Mouse (Mus musculus): ENCODE measurements at regions not wholly inside any gene's neighbourhood (a gene's known extent, or its start where the extent isn't known, plus 50 kb on each side); places are given as distances from the start of the nearest gene placed in this dataset.

GRCm38 (mm10) chr1:120667776-120668175, 65.6 kb downstream of the En1 start:
- DNase-seq (ENCODE audit: low spot score) (no peak), ATAC-seq (replicated peaks; ENCODE audit: insufficient number of reproducible peaks, low FRiP score, low TSS enrichment, low read depth) (no peak)
- Histone ChIP-seq H3K27me3 (ENCODE audit: control insufficient read depth, insufficient read depth, low read length) (no peaks in the 10 kb centered on the region), H3K36me3 (replicated peaks; ENCODE audit: control insufficient read depth, insufficient read depth, low read depth, low read length) (no peaks in the 10 kb centered on the region), H3K9me3 (replicated peaks; ENCODE audit: control insufficient read depth, low read length) (no peaks in the 10 kb centered on the region), H3K4me2 (ENCODE audit: low read depth, low read length) (no peak overlapping the region), H3K4me1 (ENCODE audit: control insufficient read depth, insufficient read depth, low read length) (no peaks in the 10 kb centered on the region), H3K9ac (replicated peaks; ENCODE audit: low read length) (no peak overlapping the region), H3K4me3 (ENCODE audit: low read depth, low read length) (no peak overlapping the region), H3K27ac (replicated peaks; ENCODE audit: low read depth, low read length) (no peak overlapping the region)
- 70% methylated on average over 1 of the region's 1 CpGs for WGBS

DNA sequence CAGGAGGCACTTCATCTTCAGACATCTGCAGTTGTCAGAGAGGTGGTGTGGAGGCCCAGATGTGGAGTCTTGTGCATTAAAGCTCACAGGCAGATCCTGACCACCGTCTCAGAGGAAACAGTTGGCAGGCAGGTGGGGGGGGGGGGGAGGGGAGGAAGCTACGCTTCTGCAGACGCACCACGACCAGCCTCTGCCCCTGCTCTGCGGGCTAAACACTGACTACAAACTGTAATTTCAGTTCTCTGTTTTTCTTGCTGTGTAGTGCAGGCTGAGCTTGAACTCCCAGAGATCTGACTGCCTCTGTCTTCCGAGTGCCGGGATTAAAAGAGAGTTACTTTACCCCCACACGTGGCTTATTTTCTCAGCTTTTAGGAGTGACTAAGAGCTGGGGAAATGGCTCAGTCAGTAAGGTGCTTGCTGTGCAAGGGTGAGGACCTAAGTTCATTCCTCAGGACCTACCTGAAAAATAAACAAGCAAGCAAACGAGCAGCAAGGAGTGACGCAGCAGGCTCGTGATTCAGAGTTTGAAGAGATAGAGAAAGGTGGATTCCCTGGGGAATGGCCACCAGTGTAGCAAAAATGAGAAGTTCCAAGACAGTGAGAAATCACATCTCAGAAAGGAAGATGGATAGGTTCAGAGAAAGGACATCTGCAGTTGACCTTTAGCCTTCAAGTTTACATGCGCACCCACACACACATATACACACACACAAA, 81.5 kb downstream of the En1 start:
- H3K4me1 ChIP-seq (ENCODE audit: control insufficient read depth, insufficient read depth, low read length), result no peaks in the 10 kb centered on the region
- 63% methylated on average over 11 of the region's 12 CpGs for WGBS
- no peak overlapping the region for H3K27ac ChIP-seq (replicated peaks; ENCODE audit: low read depth, low read length)
- no peaks in the 10 kb centered on the region for H3K36me3 ChIP-seq (replicated peaks; ENCODE audit: control insufficient read depth, insufficient read depth, low read depth, low read length)
- no peaks in the 10 kb centered on the region for H3K9me3 ChIP-seq (replicated peaks; ENCODE audit: control insufficient read depth, low read length)
- ATAC-seq (replicated peaks; ENCODE audit: insufficient number of reproducible peaks, low FRiP score, low TSS enrichment, low read depth), result no peak
- no peak overlapping the region for H3K9ac ChIP-seq (replicated peaks; ENCODE audit: low read length)
- DNase-seq (ENCODE audit: low spot score), result no peak
- H3K27me3 ChIP-seq (ENCODE audit: control insufficient read depth, insufficient read depth, low read length), result no peaks in the 10 kb centered on the region
- no peak overlapping the region for H3K4me2 ChIP-seq (ENCODE audit: low read depth, low read length)
- no peak overlapping the region for H3K4me3 ChIP-seq (ENCODE audit: low read depth, low read length)

DNA sequence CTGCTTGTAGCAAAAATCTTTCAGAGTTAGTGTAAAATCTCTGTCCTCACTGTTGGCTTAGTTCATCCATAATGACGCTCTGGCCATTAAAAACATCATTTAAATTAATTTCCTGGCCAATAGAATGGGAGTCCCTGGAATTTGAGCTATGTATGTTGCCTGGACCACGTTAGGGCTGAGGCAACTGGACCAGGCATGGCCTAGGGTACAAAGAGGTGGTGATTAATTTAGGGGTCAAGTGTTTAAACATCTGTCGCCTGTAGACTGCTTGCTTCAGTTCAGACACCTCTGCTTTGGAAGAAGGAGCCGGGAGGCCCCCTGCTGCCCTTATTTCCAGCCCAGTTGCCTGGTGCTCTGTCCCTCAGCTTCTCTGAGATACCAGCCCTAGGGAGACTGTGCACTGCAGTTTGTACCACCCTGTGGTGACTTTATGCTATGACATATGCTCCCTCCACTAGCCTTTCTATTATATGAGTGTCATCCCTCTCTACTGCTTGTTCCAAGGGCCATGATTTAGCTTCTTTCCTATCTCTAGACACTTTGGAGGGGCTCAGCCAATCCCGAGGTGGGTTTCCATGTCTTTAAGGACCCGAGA, 83.5 kb downstream of the En1 start:
- Histone ChIP-seq H3K4me1 (ENCODE audit: control insufficient read depth, insufficient read depth, low read length) (no peaks in the 10 kb centered on the region), H3K9ac (replicated peaks; ENCODE audit: low read length) (no peak overlapping the region), H3K4me3 (ENCODE audit: low read depth, low read length) (no peak overlapping the region), H3K27ac (replicated peaks; ENCODE audit: low read depth, low read length) (no peak overlapping the region), H3K4me2 (ENCODE audit: low read depth, low read length) (no peak overlapping the region), H3K27me3 (ENCODE audit: control insufficient read depth, insufficient read depth, low read length) (no peaks in the 10 kb centered on the region), H3K36me3 (replicated peaks; ENCODE audit: control insufficient read depth, insufficient read depth, low read depth, low read length) (no peaks in the 10 kb centered on the region), H3K9me3 (replicated peaks; ENCODE audit: control insufficient read depth, low read length) (no peaks in the 10 kb centered on the region)
- ATAC-seq (replicated peaks; ENCODE audit: insufficient number of reproducible peaks, low FRiP score, low TSS enrichment, low read depth), result peak; percentile 49; the same call in 1 of the 2 replicates
- WGBS, result 45% methylated on average over 6 of the region's 6 CpGs
- DNase-seq (ENCODE audit: low spot score), result peak; percentile 19

DNA sequence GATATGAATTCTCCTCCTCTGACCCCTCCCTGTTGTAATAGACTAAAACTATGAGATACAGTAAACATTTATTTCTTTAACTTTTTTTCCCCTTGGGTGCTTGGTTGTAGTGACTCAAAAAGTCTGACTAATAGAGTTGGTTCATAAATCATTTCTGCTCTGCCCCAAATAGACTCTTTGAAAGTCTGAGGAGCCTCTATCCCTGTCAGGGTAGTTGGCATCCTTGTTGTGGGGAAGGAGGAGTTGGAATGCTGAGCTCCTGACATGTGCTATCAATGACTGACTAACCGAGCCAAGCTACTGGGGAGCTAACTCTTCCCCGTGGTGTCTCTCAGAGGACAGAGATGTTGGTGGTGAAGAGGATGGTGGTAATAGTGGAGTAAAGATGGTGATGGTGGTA, 89.4 kb downstream of the En1 start:
- DNase-seq (ENCODE audit: low spot score), result no peak
- H3K9ac ChIP-seq (replicated peaks; ENCODE audit: low read length), result no peak overlapping the region
- H3K4me1 ChIP-seq (ENCODE audit: control insufficient read depth, insufficient read depth, low read length), result no peaks in the 10 kb centered on the region
- ATAC-seq (replicated peaks; ENCODE audit: insufficient number of reproducible peaks, low FRiP score, low TSS enrichment, low read depth), result no peak
- H3K4me3 ChIP-seq (ENCODE audit: low read depth, low read length), result no peak overlapping the region
- H3K9me3 ChIP-seq (replicated peaks; ENCODE audit: control insufficient read depth, low read length), result no peaks in the 10 kb centered on the region
- H3K27me3 ChIP-seq (ENCODE audit: control insufficient read depth, insufficient read depth, low read length), result no peaks in the 10 kb centered on the region
- H3K27ac ChIP-seq (replicated peaks; ENCODE audit: low read depth, low read length), result no peak overlapping the region
- whole genome bisulfite sequencing, result 85% methylated on average over 2 of the region's 2 CpGs
- H3K36me3 ChIP-seq (replicated peaks; ENCODE audit: control insufficient read depth, insufficient read depth, low read depth, low read length), result no peaks in the 10 kb centered on the region
- H3K4me2 ChIP-seq (ENCODE audit: low read depth, low read length), result no peak overlapping the region

DNA sequence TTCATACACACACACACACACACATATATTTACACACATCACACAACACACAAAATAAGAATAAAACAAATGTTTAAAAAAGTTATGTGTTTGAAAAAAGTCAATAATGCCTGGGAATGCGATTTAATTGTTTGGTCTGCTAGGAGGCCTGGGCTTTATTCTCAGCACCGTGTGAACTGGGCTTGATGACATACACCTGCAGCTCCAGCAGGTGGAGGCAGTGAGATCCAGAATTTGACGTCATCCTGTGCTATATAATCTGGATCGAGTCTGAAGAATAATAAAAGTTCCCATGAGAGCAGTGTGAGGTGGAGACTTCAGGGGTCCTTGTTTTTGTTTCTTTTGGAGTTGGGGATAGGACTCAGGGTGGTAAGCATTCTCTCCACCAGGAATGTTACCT, 96.0 kb downstream of the En1 start:
- Histone ChIP-seq H3K27ac (replicated peaks; ENCODE audit: low read depth, low read length) (no peak overlapping the region), H3K27me3 (ENCODE audit: control insufficient read depth, insufficient read depth, low read length) (no peaks in the 10 kb centered on the region), H3K36me3 (replicated peaks; ENCODE audit: control insufficient read depth, insufficient read depth, low read depth, low read length) (no peaks in the 10 kb centered on the region), H3K4me1 (ENCODE audit: control insufficient read depth, insufficient read depth, low read length) (no peaks in the 10 kb centered on the region), H3K9me3 (replicated peaks; ENCODE audit: control insufficient read depth, low read length) (no peaks in the 10 kb centered on the region), H3K4me2 (ENCODE audit: low read depth, low read length) (no peak overlapping the region), H3K9ac (replicated peaks; ENCODE audit: low read length) (no peak overlapping the region), H3K4me3 (ENCODE audit: low read depth, low read length) (no peak overlapping the region)
- DNase-seq (ENCODE audit: low spot score), result no peak
- WGBS, result 70% methylated on average over 4 of the region's 4 CpGs
- no peak for ATAC-seq (replicated peaks; ENCODE audit: insufficient number of reproducible peaks, low FRiP score, low TSS enrichment, low read depth)

DNA sequence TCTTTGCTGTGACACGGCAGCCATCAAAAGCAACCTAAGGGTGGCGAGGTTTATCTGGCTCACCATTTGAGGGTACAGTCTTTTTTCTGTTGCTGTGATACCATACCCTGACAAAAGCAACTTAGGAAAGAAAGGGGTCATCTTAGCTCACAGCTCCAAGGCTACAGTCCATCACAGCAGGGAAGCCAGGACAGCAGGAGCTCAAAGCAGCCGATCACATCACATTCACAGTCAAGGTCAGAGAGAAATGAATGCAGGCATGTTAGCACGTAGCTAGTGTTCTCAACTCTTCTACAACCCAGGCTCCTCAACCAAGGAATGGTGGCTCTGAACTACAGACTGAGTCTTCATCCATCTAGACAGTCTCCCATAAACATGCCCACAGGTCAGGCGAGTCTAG, 102.0 kb downstream of the En1 start:
- 77% methylated on average over 5 of the region's 5 CpGs for WGBS
- no peaks in the 10 kb centered on the region for H3K4me1 ChIP-seq (ENCODE audit: control insufficient read depth, insufficient read depth, low read length)
- no peak overlapping the region for H3K4me2 ChIP-seq (ENCODE audit: low read depth, low read length)
- ATAC-seq (replicated peaks; ENCODE audit: insufficient number of reproducible peaks, low FRiP score, low TSS enrichment, low read depth) (no peak), DNase-seq (ENCODE audit: low spot score) (no peak)
- H3K27me3 ChIP-seq (ENCODE audit: control insufficient read depth, insufficient read depth, low read length), result no peaks in the 10 kb centered on the region
- no peak overlapping the region for H3K27ac ChIP-seq (replicated peaks; ENCODE audit: low read depth, low read length)
- H3K9me3 ChIP-seq (replicated peaks; ENCODE audit: control insufficient read depth, low read length), result no peaks in the 10 kb centered on the region
- H3K4me3 ChIP-seq (ENCODE audit: low read depth, low read length), result no peak overlapping the region
- no peak overlapping the region for H3K9ac ChIP-seq (replicated peaks; ENCODE audit: low read length)
- H3K36me3 ChIP-seq (replicated peaks; ENCODE audit: control insufficient read depth, insufficient read depth, low read depth, low read length), result no peaks in the 10 kb centered on the region

GRCm38 (mm10) chr1:120706011-120706410, 103.8 kb downstream of the En1 start:
- Histone ChIP-seq H3K4me1 (ENCODE audit: control insufficient read depth, insufficient read depth, low read length) (no peaks in the 10 kb centered on the region), H3K4me3 (ENCODE audit: low read depth, low read length) (no peak overlapping the region), H3K36me3 (replicated peaks; ENCODE audit: control insufficient read depth, insufficient read depth, low read depth, low read length) (no peaks in the 10 kb centered on the region), H3K9ac (replicated peaks; ENCODE audit: low read length) (no peak overlapping the region), H3K9me3 (replicated peaks; ENCODE audit: control insufficient read depth, low read length) (no peaks in the 10 kb centered on the region), H3K27ac (replicated peaks; ENCODE audit: low read depth, low read length) (no peak overlapping the region), H3K4me2 (ENCODE audit: low read depth, low read length) (no peak overlapping the region), H3K27me3 (ENCODE audit: control insufficient read depth, insufficient read depth, low read length) (no peaks in the 10 kb centered on the region)
- ATAC-seq (replicated peaks; ENCODE audit: insufficient number of reproducible peaks, low FRiP score, low TSS enrichment, low read depth), result no peak
- 64% methylated on average over 1 of the region's 1 CpGs for WGBS
- DNase-seq (ENCODE audit: low spot score), result no peak

- Histone ChIP-seq H3K9ac (replicated peaks; ENCODE audit: low read length) (no peak overlapping the region), H3K27ac (replicated peaks; ENCODE audit: low read depth, low read length) (no peak overlapping the region), H3K36me3 (replicated peaks; ENCODE audit: control insufficient read depth, insufficient read depth, low read depth, low read length) (no peaks in the 10 kb centered on the region), H3K9me3 (replicated peaks; ENCODE audit: control insufficient read depth, low read length) (no peaks in the 10 kb centered on the region), H3K27me3 (ENCODE audit: control insufficient read depth, insufficient read depth, low read length) (no peaks in the 10 kb centered on the region), H3K4me1 (ENCODE audit: control insufficient read depth, insufficient read depth, low read length) (no peaks in the 10 kb centered on the region), H3K4me3 (ENCODE audit: low read depth, low read length) (no peak overlapping the region), H3K4me2 (ENCODE audit: low read depth, low read length) (no peak overlapping the region)
- DNase-seq (ENCODE audit: low spot score), result no peak
- no peak for ATAC-seq (replicated peaks; ENCODE audit: insufficient number of reproducible peaks, low FRiP score, low TSS enrichment, low read depth)
- 75% methylated on average over 5 of the region's 5 CpGs for WGBS
Observed at GRCm38 (mm10) chr1:120708511-120708910, 106.3 kb downstream of the En1 start.
